Mouse (Mus musculus) liver, embryonic 16.5 days (tissue): ENCODE measurements around the gene Celf2. TPM values are rescaled to one million over a fixed set of nuclear protein-coding genes. Genes with fewer than 3 reads are reported as not detected.

Source experiments
- ATAC-seq: fragments of 200-750 bp; cut with Nextera tagmentation; 2 replicates; pipeline ENCODE4 v1.8.0; 2017; ENCODE audit warnings: low read depth, mild to moderate bottlenecking, moderate number of reproducible peaks, moderate library complexity
- H3K27ac ChIP-seq: fragments of 300-500 bp; sonication (generic); 2 replicates; pipeline ENCODE4 v1.5.1; 2014; ENCODE audit warnings: mild to moderate bottlenecking, low read length
- H3K27me3 ChIP-seq: fragments of 300-500 bp; sonication (generic); 2 replicates; pipeline ENCODE4 v1.6.1; 2014; ENCODE audit warnings: low read depth, low read length, mixed read lengths; ENCODE audit not compliant: control insufficient read depth, insufficient read depth
- H3K36me3 ChIP-seq: fragments of 300-500 bp; sonication (generic); 2 replicates; pipeline ENCODE4 v1.6.1; 2014; ENCODE audit warnings: mild to moderate bottlenecking; ENCODE audit not compliant: control insufficient read depth, insufficient read depth
- H3K4me1 ChIP-seq: fragments of 300-500 bp; sonication (generic); 2 replicates; pipeline ENCODE4 v1.6.1; 2014; ENCODE audit warnings: low read depth, low read length, mixed read lengths; ENCODE audit not compliant: control insufficient read depth
- H3K4me2 ChIP-seq: fragments of 300-500 bp; sonication (generic); 2 replicates; pipeline ENCODE4 v1.6.1; 2014; ENCODE audit warnings: low read depth, low read length, mixed read lengths
- H3K4me3 ChIP-seq: fragments of 300-500 bp; sonication (generic); 2 replicates; pipeline ENCODE4 v1.5.1; 2014; ENCODE audit warnings: low read depth, mild to moderate bottlenecking, low read length
- H3K9ac ChIP-seq: fragments of 300-500 bp; sonication (generic); 2 replicates; pipeline ENCODE4 v1.6.1; 2014; ENCODE audit warnings: low read depth, low read length
- H3K9me3 ChIP-seq: fragments of 300-500 bp; sonication (generic); replicated peaks from 2 replicates; pipeline ENCODE4 v1.6.1; 2016; ENCODE audit warnings: low read length; ENCODE audit not compliant: control insufficient read depth
- WGBS: fragments of 180-500 bp; shearing (Covaris S2); extraction: QIAGEN DNeasy Blood & Tissue Kit; methylation state at CpG from one replicate; pipeline ENCODE4 v1.1.7; 2014; ENCODE audit not compliant: insufficient replicate concordance; 5-methylcytosine and 5-hydroxymethylcytosine counted together
- polyA plus RNA-seq: library from polyadenylated mRNA; unstranded; fragments of >200 nt; fragmentation: Nextera tagmentation; extraction: Ambion mirVana; gene quantifications from 2 replicates; pipeline ENCODE4 v1.2.1, GENCODE M21; 2015

The Celf2 gene
- polyA plus RNA-seq, 1 experiment from 2014 or later: 10.0 TPM

DNA sequence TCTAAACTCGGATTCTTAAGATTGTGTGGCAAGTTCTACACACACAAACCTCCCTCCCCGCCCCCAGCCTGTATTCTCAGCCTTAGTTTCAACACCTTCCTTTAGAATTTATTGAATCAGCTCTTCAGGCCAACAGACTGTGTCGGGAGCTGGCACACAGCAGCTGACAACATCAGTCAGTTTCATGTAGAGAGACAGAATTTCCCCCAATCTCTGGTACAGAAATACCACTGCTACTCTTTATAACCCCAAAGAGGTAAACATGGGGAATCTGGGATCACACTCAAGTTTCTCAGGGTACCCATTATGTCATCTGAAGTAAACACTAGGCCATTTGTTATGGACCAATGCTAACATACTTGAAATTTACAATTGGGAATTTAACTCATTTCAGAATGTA, 453.4 kb downstream of the Celf2 start:
- no peaks in the 10 kb centered on the region for H3K27me3 ChIP-seq
- ATAC-seq: no peak
- no peaks in the 10 kb centered on the region for H3K36me3 ChIP-seq
- no peaks in the 10 kb centered on the region for H3K9me3 ChIP-seq
- 47% methylated on average over 3 of the region's 3 CpGs for WGBS
- no peak overlapping the region for H3K4me2 ChIP-seq
- H3K9ac ChIP-seq: no peak overlapping the region
- H3K27ac ChIP-seq: no peak overlapping the region
- H3K4me3 ChIP-seq: no peak overlapping the region
- H3K4me1 ChIP-seq: no peaks in the 10 kb centered on the region

DNA sequence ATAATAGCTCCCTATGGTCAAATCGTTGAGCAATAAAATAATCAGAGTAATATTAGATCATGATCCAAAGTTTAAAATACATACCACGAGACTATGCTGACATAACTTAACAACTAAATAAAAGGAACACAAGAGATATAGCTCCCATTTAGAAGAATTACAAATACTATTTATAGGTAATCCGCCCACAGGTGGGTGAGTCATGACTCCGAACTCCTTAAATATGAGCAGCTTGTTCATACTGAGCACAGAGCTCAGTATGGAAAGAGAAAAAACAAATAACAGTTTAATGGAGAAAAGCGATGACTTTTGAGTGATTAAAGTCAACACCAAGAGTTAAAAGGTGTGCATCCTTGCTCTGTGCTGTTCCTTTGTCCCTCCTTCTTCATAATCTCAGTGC, 458.3 kb downstream of the Celf2 start:
- H3K4me3 ChIP-seq: no peak overlapping the region
- H3K27ac ChIP-seq: no peak overlapping the region
- 64% methylated on average over 5 of the region's 5 CpGs for WGBS
- no peaks in the 10 kb centered on the region for H3K27me3 ChIP-seq
- H3K4me1 ChIP-seq: no peaks in the 10 kb centered on the region
- H3K9me3 ChIP-seq: no peaks in the 10 kb centered on the region
- no peak overlapping the region for H3K9ac ChIP-seq
- H3K4me2 ChIP-seq: no peak overlapping the region
- no peak for ATAC-seq
- no peaks in the 10 kb centered on the region for H3K36me3 ChIP-seq

DNA sequence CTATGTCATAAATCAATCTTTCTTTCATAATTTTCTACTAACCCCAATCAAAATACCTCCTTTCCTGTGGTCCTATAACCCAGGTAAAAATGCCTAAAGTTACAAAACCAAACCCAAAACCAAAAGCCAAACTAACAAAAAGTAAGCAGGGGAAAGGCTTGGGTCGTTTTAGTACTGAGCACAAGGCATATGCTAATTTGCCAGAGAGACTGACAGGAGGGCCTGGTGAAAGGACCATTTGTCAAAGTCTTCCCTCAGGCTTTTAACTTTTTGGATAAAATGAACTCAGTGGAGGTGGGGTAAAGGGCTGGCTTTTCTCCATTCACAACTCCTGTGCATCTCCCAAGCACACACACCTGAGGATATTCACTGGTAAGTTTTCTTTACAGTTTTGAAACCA, 463.2 kb downstream of the Celf2 start:
- no peak for ATAC-seq
- no peak overlapping the region for H3K4me2 ChIP-seq
- no peak overlapping the region for H3K9ac ChIP-seq
- no peaks in the 10 kb centered on the region for H3K27me3 ChIP-seq
- H3K27ac ChIP-seq: no peak overlapping the region
- H3K36me3 ChIP-seq: no peaks in the 10 kb centered on the region
- H3K4me1 ChIP-seq: no peaks in the 10 kb centered on the region
- no peaks in the 10 kb centered on the region for H3K9me3 ChIP-seq
- 9% methylated on average over 1 of the region's 1 CpGs for WGBS
- H3K4me3 ChIP-seq: no peak overlapping the region

DNA sequence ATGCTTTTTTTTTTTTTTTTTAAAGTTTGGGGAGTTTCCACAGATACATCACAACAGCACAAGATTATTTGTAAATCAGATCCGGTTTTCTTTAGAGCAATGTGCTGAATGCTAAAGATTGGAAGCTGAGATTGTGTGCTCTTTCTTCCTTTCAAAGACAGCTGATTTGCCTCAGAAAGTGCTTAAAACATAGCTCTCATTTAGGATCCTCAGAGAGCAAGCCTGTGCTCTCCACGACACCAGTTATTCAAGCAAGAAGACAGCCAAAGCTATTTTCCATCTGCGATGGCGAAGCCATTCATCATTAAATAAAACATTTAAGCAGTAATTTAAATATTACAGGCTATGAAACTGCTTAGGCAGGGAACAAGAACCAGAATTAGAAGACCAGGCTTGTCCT, 463.8 kb downstream of the Celf2 start:
- no peaks in the 10 kb centered on the region for H3K27me3 ChIP-seq
- no peaks in the 10 kb centered on the region for H3K36me3 ChIP-seq
- H3K27ac ChIP-seq: no peak overlapping the region
- no peak overlapping the region for H3K4me3 ChIP-seq
- no peaks in the 10 kb centered on the region for H3K9me3 ChIP-seq
- no peak for ATAC-seq
- H3K9ac ChIP-seq: no peak overlapping the region
- no peaks in the 10 kb centered on the region for H3K4me1 ChIP-seq
- 70% methylated on average over 4 of the region's 4 CpGs for WGBS
- H3K4me2 ChIP-seq: no peak overlapping the region

DNA sequence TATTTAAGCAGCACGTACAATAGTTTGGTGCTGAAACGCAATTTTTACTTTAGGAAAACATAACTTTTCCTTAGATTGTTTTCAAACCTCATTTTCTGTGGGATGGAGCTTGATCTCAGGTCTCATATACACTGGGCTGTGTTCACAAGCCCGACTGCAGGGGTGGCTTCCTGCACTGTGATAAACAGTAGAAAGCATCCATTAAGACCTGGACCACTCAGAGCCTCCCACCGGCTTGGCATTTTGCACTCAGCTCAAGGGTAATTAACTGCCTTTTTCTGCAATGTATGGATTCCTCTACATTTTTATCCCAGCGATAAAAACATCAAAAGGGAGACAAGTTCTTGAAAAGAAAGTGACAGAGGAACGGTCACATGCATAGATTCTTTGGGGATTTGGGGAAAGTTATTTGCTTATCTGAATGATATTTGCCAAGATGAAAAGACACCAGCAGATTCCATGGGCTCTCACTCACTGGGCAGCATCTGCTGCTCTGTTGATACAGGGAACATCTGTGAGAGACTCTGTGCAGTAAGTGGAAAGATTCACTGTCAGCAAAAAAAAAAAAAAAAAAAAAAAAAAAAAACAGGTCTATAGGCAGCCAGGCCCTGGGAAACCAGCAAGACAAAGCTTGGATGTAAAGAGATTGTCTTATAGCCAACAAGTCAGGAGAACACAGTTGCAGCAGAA, 465.4 kb downstream of the Celf2 start:
- ATAC-seq: no peak

DNA sequence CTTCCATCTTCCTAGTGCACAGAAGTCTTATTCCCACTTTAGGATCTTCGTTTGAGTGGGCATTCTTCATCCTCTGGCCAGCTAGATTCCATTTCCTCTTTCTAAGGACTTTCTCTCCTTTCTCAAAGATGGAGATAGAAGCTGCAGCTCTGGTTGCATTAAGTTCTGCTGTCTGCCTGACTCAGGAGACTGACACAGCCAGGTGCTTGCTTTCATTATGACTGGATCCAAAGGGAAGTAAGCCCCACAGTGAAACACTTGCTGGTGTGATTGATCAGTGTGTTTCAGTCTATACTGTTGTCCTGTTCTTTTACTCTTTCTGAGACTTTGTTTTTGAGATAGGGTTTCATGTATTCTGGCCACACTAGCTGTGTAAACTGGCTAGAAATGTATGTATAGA, 468.4 kb downstream of the Celf2 start:
- H3K4me3 ChIP-seq: no peak overlapping the region
- WGBS: 32% methylated on average over 1 of the region's 1 CpGs
- no peak for ATAC-seq
- no peaks in the 10 kb centered on the region for H3K36me3 ChIP-seq
- H3K27me3 ChIP-seq: no peaks in the 10 kb centered on the region
- no peaks in the 10 kb centered on the region for H3K9me3 ChIP-seq
- H3K4me1 ChIP-seq: no peaks in the 10 kb centered on the region
- no peak overlapping the region for H3K27ac ChIP-seq
- no peak overlapping the region for H3K9ac ChIP-seq
- H3K4me2 ChIP-seq: no peak overlapping the region

More for the DNA sequence above, 465.4 kb downstream of the Celf2 start:
- Histone ChIP-seq H3K4me1 (no peaks in the 10 kb centered on the region), H3K9ac (no peak overlapping the region), H3K27ac (no peak overlapping the region), H3K4me2 (no peak overlapping the region), H3K9me3 (no peaks in the 10 kb centered on the region), H3K27me3 (no peaks in the 10 kb centered on the region), H3K4me3 (no peak overlapping the region), H3K36me3 (no peaks in the 10 kb centered on the region)
- 51% methylated on average over 6 of the region's 6 CpGs for WGBS

DNA sequence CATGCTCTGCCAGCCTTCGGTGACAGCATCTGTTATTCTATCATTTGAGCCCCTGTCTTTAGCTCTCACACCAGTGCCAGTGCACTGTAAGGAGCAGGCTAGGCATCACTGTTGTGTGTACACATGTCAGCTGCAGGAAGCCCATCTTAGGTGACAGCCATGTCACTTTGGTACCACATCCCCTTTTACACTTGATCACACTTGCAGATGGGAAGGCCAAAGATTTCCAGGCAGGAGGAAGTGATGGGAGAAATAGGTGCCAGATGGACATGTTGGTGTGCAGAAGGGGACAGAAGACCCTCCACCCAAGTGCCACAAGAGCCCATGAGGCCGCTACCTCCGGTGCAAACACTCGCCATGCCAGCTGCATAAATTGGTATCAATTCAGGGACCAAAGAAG, 470.4 kb downstream of the Celf2 start:
- Histone ChIP-seq H3K27me3 (no peaks in the 10 kb centered on the region), H3K4me3 (no peak overlapping the region), H3K27ac (no peak overlapping the region), H3K9ac (no peak overlapping the region), H3K36me3 (no peaks in the 10 kb centered on the region), H3K4me1 (no peaks in the 10 kb centered on the region), H3K4me2 (no peak overlapping the region), H3K9me3 (no peaks in the 10 kb centered on the region)
- WGBS: 58% methylated on average over 4 of the region's 4 CpGs
- no peak for ATAC-seq

DNA sequence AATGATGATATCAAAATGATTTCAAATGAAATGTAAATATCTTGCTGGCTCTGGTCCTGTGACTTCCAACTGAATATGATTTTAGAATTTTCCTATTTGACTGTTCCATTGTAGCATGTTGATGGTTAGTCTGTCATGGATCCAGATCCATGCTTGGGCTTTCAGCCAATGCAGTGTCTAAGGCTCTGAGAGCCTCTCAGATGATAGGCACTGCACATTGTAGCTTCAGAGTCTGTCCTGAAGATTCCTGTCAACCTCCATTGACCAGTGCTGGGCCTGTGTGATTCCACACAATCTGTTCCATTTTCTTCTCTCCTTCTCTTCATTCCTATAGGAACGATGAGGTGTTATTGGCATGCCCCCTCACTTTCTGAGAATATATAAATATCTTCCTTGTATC, 478.0 kb downstream of the Celf2 start:
- Histone ChIP-seq H3K9ac (no peak overlapping the region), H3K27ac (no peak overlapping the region), H3K4me1 (no peaks in the 10 kb centered on the region), H3K9me3 (no peaks in the 10 kb centered on the region), H3K36me3 (no peaks in the 10 kb centered on the region), H3K27me3 (no peaks in the 10 kb centered on the region), H3K4me2 (no peak overlapping the region), H3K4me3 (no peak overlapping the region)
- 72% methylated on average over 1 of the region's 1 CpGs for WGBS
- no peak for ATAC-seq

DNA sequence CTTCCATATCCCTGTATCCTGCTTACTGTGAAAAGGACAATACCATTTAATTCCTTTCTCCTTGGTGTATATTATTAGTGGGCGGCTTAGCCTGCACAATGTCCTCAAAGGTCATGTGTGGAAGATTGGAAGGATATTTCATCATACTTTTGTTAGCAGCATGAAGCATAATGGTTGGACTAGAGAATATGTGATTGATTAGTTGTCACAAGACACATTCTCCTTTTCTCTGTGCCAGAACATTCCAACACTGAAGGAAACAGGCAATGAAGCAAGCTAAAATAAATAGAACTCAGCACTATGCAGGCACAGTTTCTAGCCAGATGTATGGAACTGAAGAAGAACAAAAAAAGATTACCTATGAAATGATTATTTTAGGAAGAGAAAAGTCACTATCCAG, 482.6 kb downstream of the Celf2 start:
- H3K27ac ChIP-seq: no peak overlapping the region
- H3K4me3 ChIP-seq: no peak overlapping the region
- no peaks in the 10 kb centered on the region for H3K4me1 ChIP-seq
- no peak overlapping the region for H3K4me2 ChIP-seq
- H3K9me3 ChIP-seq: no peaks in the 10 kb centered on the region
- no peak overlapping the region for H3K9ac ChIP-seq
- ATAC-seq: no peak
- WGBS: 62% methylated on average over 1 of the region's 1 CpGs
- no peaks in the 10 kb centered on the region for H3K27me3 ChIP-seq
- H3K36me3 ChIP-seq: no peaks in the 10 kb centered on the region
